Mouse (Mus musculus) stomach, postnatal 0 days (tissue): ENCODE data around the gene Elavl2. TPM values are rescaled to one million over a fixed set of nuclear protein-coding genes. Genes with fewer than 3 reads are reported as not detected.
"Not testable (repeated sequence)": the region's sequence is repeated elsewhere in the genome, so short reads cannot be mapped to it uniquely, and the experiment has no call there.

Source experiments
- ATAC-seq: fragments of 200-750 bp; cut with Nextera tagmentation; 2 replicates; pipeline ENCODE4 v1.8.0; 2017; ENCODE audit not compliant: low FRiP score, low TSS enrichment
- DNase-seq: peaks from one replicate; pipeline ENCODE4 v3.0.0-alpha.2; 2016; ENCODE audit warnings: low spot score
- H3K27ac ChIP-seq: fragments of 300-500 bp; sonication (generic); replicated peaks from 2 replicates; pipeline ENCODE4 v1.5.1; 2014; ENCODE audit warnings: mild to moderate bottlenecking, control low read depth
- H3K27me3 ChIP-seq: fragments of 300-500 bp; sonication (generic); 2 replicates; pipeline ENCODE4 v1.6.1; 2014; ENCODE audit warnings: low read length; ENCODE audit not compliant: control insufficient read depth, insufficient read depth
- H3K36me3 ChIP-seq: fragments of 300-500 bp; sonication (generic); 2 replicates; pipeline ENCODE4 v1.6.1; 2014; ENCODE audit warnings: low read length, mixed read lengths; ENCODE audit not compliant: control insufficient read depth, insufficient read depth
- H3K4me1 ChIP-seq: fragments of 300-500 bp; sonication (generic); replicated peaks from 2 replicates; pipeline ENCODE4 v1.6.1; 2014; ENCODE audit warnings: antibody characterized with exemption; ENCODE audit not compliant: control insufficient read depth, insufficient read depth
- H3K4me2 ChIP-seq: fragments of 300-500 bp; sonication (generic); replicated peaks from 2 replicates; pipeline ENCODE4 v1.6.1; 2014; ENCODE audit warnings: low read depth, mild to moderate bottlenecking, control low read depth, moderate library complexity
- H3K4me3 ChIP-seq: fragments of 300-500 bp; sonication (generic); 2 replicates; pipeline ENCODE4 v1.5.1; 2014; ENCODE audit warnings: low read depth, low read length, control low read depth
- H3K9ac ChIP-seq: fragments of 300-500 bp; sonication (generic); 2 replicates; pipeline ENCODE4 v1.6.1; 2014; ENCODE audit warnings: mild to moderate bottlenecking, low read length, control low read depth, mixed read lengths
- H3K9me3 ChIP-seq: fragments of 300-500 bp; sonication (generic); 2 replicates; pipeline ENCODE4 v1.6.1; 2016; ENCODE audit warnings: low read length; ENCODE audit not compliant: control insufficient read depth
- CTCF ChIP-seq: IDR thresholded peaks from 2 replicates; pipeline ENCODE4 v1.5.1; 2016; ENCODE audit warnings: antibody characterized with exemption, low read depth, mild to moderate bottlenecking, moderate library complexity
- EP300 ChIP-seq: optimal IDR thresholded peaks from 2 replicates; pipeline ENCODE3; 2016; ENCODE audit warnings: antibody characterized with exemption
- whole genome bisulfite sequencing: fragments of 180-500 bp; shearing (Covaris S2); extraction: QIAGEN DNeasy Blood & Tissue Kit; methylation state at CpG from one replicate; pipeline ENCODE4 v1.1.7; 2014; 5-methylcytosine and 5-hydroxymethylcytosine counted together
- polyA plus RNA-seq: library from polyadenylated mRNA; unstranded; fragments of >200 nt; fragmentation: Nextera tagmentation; extraction: Ambion mirVana; gene quantifications from 2 replicates; pipeline ENCODE4 v1.2.1, GENCODE M21; 2015

The Elavl2 gene
- polyA plus RNA-seq, 1 experiment from 2014 or later: 1.5 TPM

GRCm38 (mm10) chr4:91263733-91264440 is 136.7 kb downstream of the Elavl2 start:
- WGBS: 88% methylated on average over 19 of the region's 19 CpGs
- no peak overlapping the region for H3K9ac ChIP-seq
- H3K4me3 ChIP-seq: no peak overlapping the region
- TF ChIP-seq CTCF (no peak), EP300 (no peak)
- H3K27me3 ChIP-seq: no peaks in the 10 kb centered on the region
- H3K27ac ChIP-seq: no peak overlapping the region
- H3K4me2 ChIP-seq: no peak overlapping the region
- no peaks in the 10 kb centered on the region for H3K4me1 ChIP-seq
- no peaks in the 10 kb centered on the region for H3K9me3 ChIP-seq
- H3K36me3 ChIP-seq: no peaks in the 10 kb centered on the region
- ATAC-seq (no peak), DNase-seq (no peak)

- Histone ChIP-seq H3K27ac (no peak overlapping the region), H3K27me3 (no peaks in the 10 kb centered on the region), H3K4me1 (no peaks in the 10 kb centered on the region), H3K36me3 (no peaks in the 10 kb centered on the region), H3K4me3 (no peak overlapping the region), H3K4me2 (no peak overlapping the region), H3K9ac (no peak overlapping the region), H3K9me3 (no peaks in the 10 kb centered on the region)
- DNase-seq (no peak), ATAC-seq (no peak)
- WGBS: 78% methylated on average over 8 of the region's 8 CpGs
- TF ChIP-seq CTCF: no peak
- no peak for TF ChIP-seq EP300
Observed at GRCm38 (mm10) chr4:91262839-91263238, 137.7 kb downstream of the Elavl2 start.

- no peak overlapping the region for H3K4me2 ChIP-seq
- no peak overlapping the region for H3K27ac ChIP-seq
- no peaks in the 10 kb centered on the region for H3K9me3 ChIP-seq
- no peak overlapping the region for H3K9ac ChIP-seq
- TF ChIP-seq CTCF (no peak), EP300 (no peak)
- 90% methylated on average over 4 of the region's 4 CpGs for WGBS
- no peaks in the 10 kb centered on the region for H3K4me1 ChIP-seq
- no peaks in the 10 kb centered on the region for H3K36me3 ChIP-seq
- no peak overlapping the region for H3K4me3 ChIP-seq
- ATAC-seq (no peak), DNase-seq (no peak)
- no peaks in the 10 kb centered on the region for H3K27me3 ChIP-seq
Observed at GRCm38 (mm10) chr4:91260622-91261021, 140.0 kb downstream of the Elavl2 start.

- no peak overlapping the region for H3K4me2 ChIP-seq
- ATAC-seq: no peak
- no peak for DNase-seq
- no peak overlapping the region for H3K27ac ChIP-seq
- H3K9me3 ChIP-seq: no peaks in the 10 kb centered on the region
- no peak overlapping the region for H3K9ac ChIP-seq
- no peak for TF ChIP-seq EP300
- no peak for TF ChIP-seq CTCF
- H3K4me3 ChIP-seq: no peak overlapping the region
- no peaks in the 10 kb centered on the region for H3K36me3 ChIP-seq
- H3K4me1 ChIP-seq: no peaks in the 10 kb centered on the region
- 67% methylated on average over 1 of the region's 1 CpGs for WGBS
- no peaks in the 10 kb centered on the region for H3K27me3 ChIP-seq
Observed at GRCm38 (mm10) chr4:91248650-91249049, 151.9 kb downstream of the Elavl2 start.

- WGBS: 94% methylated on average over 4 of the region's 8 CpGs
- not testable (repeated sequence) for H3K9ac ChIP-seq, H3K27ac ChIP-seq, H3K9me3 ChIP-seq, DNase-seq, ATAC-seq, H3K4me2 ChIP-seq, H3K27me3 ChIP-seq, H3K36me3 ChIP-seq, H3K4me1 ChIP-seq, H3K4me3 ChIP-seq
Observed at GRCm38 (mm10) chr4:91245136-91245535, 155.4 kb downstream of the Elavl2 start.

- ATAC-seq: no peak
- Histone ChIP-seq H3K36me3 (no peaks in the 10 kb centered on the region), H3K27me3 (no peaks in the 10 kb centered on the region), H3K27ac (no peak overlapping the region), H3K9ac (no peak overlapping the region), H3K4me1 (no peaks in the 10 kb centered on the region), H3K4me3 (no peak overlapping the region), H3K9me3 (no peaks in the 10 kb centered on the region), H3K4me2 (no peak overlapping the region)
- DNase-seq: no peak
- no peak for TF ChIP-seq EP300
- TF ChIP-seq CTCF: no peak
- 55% methylated on average over 9 of the region's 9 CpGs for WGBS
Observed at GRCm38 (mm10) chr4:91244554-91244953, 156.0 kb downstream of the Elavl2 start.
